8 mouse cellular contexts compared by ENCODE assay signal in the genomic region with DNA sequence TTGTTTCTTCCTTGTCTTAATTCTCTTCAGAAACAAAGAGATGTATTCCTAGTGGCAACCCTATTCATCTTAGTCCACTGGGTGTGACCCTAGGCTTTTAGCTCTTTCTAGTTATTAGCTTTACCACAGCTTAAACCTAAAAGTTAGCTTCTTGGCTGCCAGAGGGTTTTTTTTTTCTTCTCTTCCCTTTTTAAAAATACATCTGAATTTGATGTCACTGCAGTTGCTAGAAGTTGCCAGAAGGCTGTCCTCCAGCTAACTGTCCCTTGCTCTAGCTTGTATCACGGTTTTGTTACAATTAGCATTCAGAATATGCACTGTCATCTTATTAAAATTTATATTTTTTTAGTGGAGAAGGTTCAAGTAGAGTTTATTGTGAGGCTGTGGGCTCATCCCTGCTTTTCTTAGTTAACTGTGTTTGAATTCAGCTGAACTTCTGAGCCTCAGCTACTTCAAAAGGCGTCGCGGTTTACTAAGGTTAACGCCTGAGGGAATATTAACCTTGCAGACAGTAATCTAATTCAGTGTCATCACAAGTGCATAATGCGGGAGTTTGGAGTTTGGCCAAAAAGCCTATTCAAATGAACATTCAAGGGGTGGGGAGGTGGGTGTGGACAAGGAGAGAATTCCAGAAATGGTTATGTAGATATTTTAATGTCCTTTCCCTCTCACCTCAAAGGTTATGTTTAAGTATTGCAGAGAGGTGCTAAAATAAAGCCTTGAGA. TPM values are rescaled to one million over a fixed set of nuclear protein-coding genes. Genes with fewer than 3 reads are reported as not detected.
DNase-seq lines count a peak whose midpoint lies in the region; ATAC-seq and TF ChIP-seq lines count a peak whose summit lies in the region.

No protein-coding gene starts in this region.

- no peak for TF ChIP-seq RAD21 in CH12.LX (IDR thresholded peaks at IDR 0.05; ENCODE audit: low read depth, low read length)

- peak overlapping the region; percentile 77 to 85 (median 80) for H3K4me3 ChIP-seq in CH12.LX (replicated peaks in 1 of 3; ENCODE audit: low read depth in 2 of 3, low read length in 2 of 3, poor library complexity in 1 of 3)
- peak overlapping the region; percentile 93 for H3K4me3 ChIP-seq in forebrain, embryonic 16.5 days (replicated peaks; ENCODE audit: low read length)
- H3K4me3 ChIP-seq in limb, embryonic 13.5 days = peak overlapping the region; percentile 88
- peak overlapping the region; percentile 93 for H3K4me3 ChIP-seq in stomach, embryonic 16.5 days (replicated peaks; ENCODE audit: low read length)

- no peak overlapping the region for H3K27ac ChIP-seq in CH12.LX (ENCODE audit: insufficient read depth, low read depth)
- peak overlapping the region; percentile 97 for H3K27ac ChIP-seq in forebrain, embryonic 16.5 days (ENCODE audit: low read length)
- H3K27ac ChIP-seq in limb, embryonic 13.5 days = peak overlapping the region; percentile 95; the same call in 1 of the 2 replicates
- H3K27ac ChIP-seq in stomach, embryonic 16.5 days (ENCODE audit: low read length) = peak overlapping the region; percentile 98

- in situ Hi-C loops in CH12.LX (cut with MboI; ENCODE audit: low pct_ligation_motif_present, low pct_unique_long_range_greater_than_20kb, low sequenced_read_pairs) = no loop called here

- DNase-seq in adrenal gland, postnatal 14 days = peak; percentile 31
- no peak for DNase-seq in adrenal gland, postnatal 4 days (ENCODE audit: low spot score in 2 of 2)
- no peak for DNase-seq in CH12.LX (ENCODE audit: extremely low read depth)
- DNase-seq in thymus, postnatal 10 days (ENCODE audit: low spot score in 2 of 2) = no peak
- no peak for DNase-seq in B cell, adult 2 months

- peak overlapping the region; percentile 98 for H3K9ac ChIP-seq in CH12.LX (ENCODE audit: insufficient read depth, low read depth)
- H3K9ac ChIP-seq in forebrain, embryonic 16.5 days (replicated peaks; ENCODE audit: low read depth, low read length) = peak overlapping the region; percentile 98
- peak overlapping the region; percentile 96 for H3K9ac ChIP-seq in limb, embryonic 13.5 days
- peak overlapping the region; percentile 99 for H3K9ac ChIP-seq in stomach, embryonic 16.5 days (ENCODE audit: low read length)

- H3K4me2 ChIP-seq in CH12.LX (ENCODE audit: insufficient read depth, low read depth, poor library complexity, severe bottlenecking) = peak overlapping the region; percentile 80
- peak overlapping the region; percentile 53 for H3K4me2 ChIP-seq in forebrain, embryonic 16.5 days (ENCODE audit: low read length)
- H3K4me2 ChIP-seq in limb, embryonic 13.5 days (replicated peaks) = peak overlapping the region; percentile 91
- peak overlapping the region; percentile 71 for H3K4me2 ChIP-seq in stomach, embryonic 16.5 days (ENCODE audit: low read depth, low read length)

- no peak for ATAC-seq in forebrain, embryonic 16.5 days
- ATAC-seq in limb, embryonic 13.5 days (ENCODE audit: low FRiP score, low read depth) = no peak
- ATAC-seq in stomach, embryonic 16.5 days (ENCODE audit: insufficient read depth, low FRiP score) = no peak

- H3K79me2 ChIP-seq in CH12.LX (replicated peaks; ENCODE audit: control insufficient read depth, extremely low read depth, insufficient read depth, poor library complexity, severe bottlenecking) = peaks cover 37% of the 10 kb centered on the region

- dilution Hi-C loops in CH12.LX (cut with MboI; ENCODE audit: extremely low pct_ligation_motif_present, extremely low pct_unique_long_range_greater_than_20kb, low sequenced_read_pairs) = no loop called here

- no peaks in the 10 kb centered on the region for H3K27me3 ChIP-seq in CH12.LX (replicated peaks)
- no peaks in the 10 kb centered on the region for H3K27me3 ChIP-seq in forebrain, embryonic 16.5 days (replicated peaks; ENCODE audit: control insufficient read depth, insufficient read depth, low read length)
- H3K27me3 ChIP-seq in limb, embryonic 13.5 days = no peaks in the 10 kb centered on the region
- no peaks in the 10 kb centered on the region for H3K27me3 ChIP-seq in stomach, embryonic 16.5 days (ENCODE audit: control insufficient read depth, insufficient read depth, low read length)

- peaks cover 3 to 25% of the 10 kb centered on the region in 2 experiments; a peak in 3 of 4 replicates for H3K4me1 ChIP-seq in CH12.LX (ENCODE audit: control insufficient read depth in 1 of 2, insufficient read depth in 2 of 2)
- H3K4me1 ChIP-seq in forebrain, embryonic 16.5 days (replicated peaks; ENCODE audit: control insufficient read depth, insufficient read depth, low read length) = peaks cover 25% of the 10 kb centered on the region
- H3K4me1 ChIP-seq in limb, embryonic 13.5 days = peaks cover 19% of the 10 kb centered on the region
- H3K4me1 ChIP-seq in stomach, embryonic 16.5 days (ENCODE audit: control insufficient read depth, insufficient read depth, low read length) = peaks cover 15% of the 10 kb centered on the region

- no peaks in the 10 kb centered on the region for H3K9me3 ChIP-seq in CH12.LX (replicated peaks; ENCODE audit: low read length)
- H3K9me3 ChIP-seq in forebrain, embryonic 16.5 days (ENCODE audit: control insufficient read depth, low read length) = no peaks in the 10 kb centered on the region
- H3K9me3 ChIP-seq in limb, embryonic 13.5 days = no peaks in the 10 kb centered on the region
- no peaks in the 10 kb centered on the region for H3K9me3 ChIP-seq in stomach, embryonic 16.5 days (replicated peaks; ENCODE audit: control insufficient read depth, low read length)

- TF ChIP-seq POLR2A in CH12.LX (IDR thresholded peaks at IDR 0.05; ENCODE audit: low read depth, low read length) = no peak

- no peak for TF ChIP-seq EP300 in CH12.LX (IDR thresholded peaks at IDR 0.05; ENCODE audit: low read length)

- H3K36me3 ChIP-seq in CH12.LX (replicated peaks in 1 of 2; ENCODE audit: control insufficient read depth in 1 of 2, insufficient read depth in 1 of 2, low read length in 1 of 2) = peaks cover 4 to 32% of the 10 kb centered on the region in 2 experiments
- no peaks in the 10 kb centered on the region for H3K36me3 ChIP-seq in forebrain, embryonic 16.5 days (ENCODE audit: control insufficient read depth, insufficient read depth)
- no peaks in the 10 kb centered on the region for H3K36me3 ChIP-seq in limb, embryonic 13.5 days
- no peaks in the 10 kb centered on the region for H3K36me3 ChIP-seq in stomach, embryonic 16.5 days (ENCODE audit: control insufficient read depth, insufficient read depth, low read length)

- TF ChIP-seq CTCF in CH12.LX (conservative IDR thresholded peaks at IDR 0.05 in 1 of 2, IDR thresholded peaks at IDR 0.05 in 1 of 2; ENCODE audit: low read depth in 2 of 2, low read length in 2 of 2) = no peak

- WGBS in forebrain, embryonic 16.5 days = 25% methylated on average over 6 of the region's 6 CpGs
- WGBS in limb, embryonic 13.5 days = 72% methylated on average over 6 of the region's 6 CpGs
- 45% methylated on average over 6 of the region's 6 CpGs for WGBS in stomach, embryonic 16.5 days

TF ChIP-seq in CH12.LX, 34 proteins besides CTCF, POLR2A, EP300 and RAD21:
- TF ChIP-seq ZNF384 (IDR thresholded peaks at IDR 0.05; ENCODE audit: low read depth, low read length) = peak; percentile 54; the same call in 1 of the 2 replicates
- no peak for TF ChIP-seq USF1 (IDR thresholded peaks at IDR 0.05; ENCODE audit: low read depth, low read length)
TF ChIP-seq in CH12.LX: peak in this region for 1.

RNA-seq across cellular contexts. Expression of gene Zfp148, which starts 1.3 kb away (rescaled TPM):
- total RNA-seq in adrenal gland, postnatal 14 days (2021) = 66.8 and 68.0 TPM in 2 replicates
- total RNA-seq in adrenal gland, postnatal 4 days (2021) = 10 to 100 TPM; 75.9 to 76.6 TPM
- total RNA-seq in CH12.LX (2012; rRNA removed) (19.5 and 23.2 TPM in 2 replicates), CH12.LX (2014; rRNA removed) (28.6 and 30.4 TPM in 2 replicates)
- polyA plus RNA-seq in CH12.LX (2012; ENCODE audit: insufficient read length, low read depth) = 36.6 and 39.9 TPM in 2 replicates
- polyA plus RNA-seq in forebrain, embryonic 16.5 days (2015; fragmentation: Nextera tagmentation; extraction: Ambion mirVana) = 78.9 and 92.8 TPM in 2 replicates
- polyA plus RNA-seq in limb, embryonic 13.5 days (2015; fragmentation: Nextera tagmentation; extraction: Ambion mirVana) = 67.0 and 72.5 TPM in 2 replicates
- 48.2 and 49.9 TPM in 2 replicates for polyA plus RNA-seq in stomach, embryonic 16.5 days (2015; fragmentation: Nextera tagmentation; extraction: Ambion mirVana)
